10 mouse cellular contexts compared by ENCODE assay signal in genomic region chr2:91779166-91779565, GRCm38 (mm10). TPM values are rescaled to one million over a fixed set of nuclear protein-coding genes. Genes with fewer than 3 reads are reported as not detected.
DNase-seq lines count a peak whose midpoint lies in the region; ATAC-seq and TF ChIP-seq lines count a peak whose summit lies in the region.
"Had no signal": no experiment of that assay in that cellular context is flagged by ENCODE, and none has a peak within 500 bp of the region (broad histone marks: within the 10 kb centered on the region; RNA-seq: fewer than 3 reads in every experiment).

No protein-coding gene starts in this region.

- H3K9me3 ChIP-seq in heart, postnatal 0 days (replicated peaks; ENCODE audit: control insufficient read depth, low read length) = no peaks in the 10 kb centered on the region
- H3K9me3 ChIP-seq: embryonic facial prominence, embryonic 13.5 days; limb, embryonic 15.5 days had no signal

- no peaks in the 10 kb centered on the region for H3K4me1 ChIP-seq in heart, postnatal 0 days (ENCODE audit: control insufficient read depth, insufficient read depth)
- H3K4me1 ChIP-seq: embryonic facial prominence, embryonic 13.5 days; limb, embryonic 15.5 days had no signal

- no peak overlapping the region for H3K9ac ChIP-seq in heart, postnatal 0 days (replicated peaks; ENCODE audit: low read depth, low read length)
- H3K9ac ChIP-seq: embryonic facial prominence, embryonic 13.5 days; limb, embryonic 15.5 days had no signal

- ATAC-seq in heart, postnatal 0 days (ENCODE audit: insufficient read depth, low read depth) = no peak
- no peak for ATAC-seq in erythroid progenitor cell, adult 5-6 weeks (replicated peaks; ENCODE audit: low FRiP score, poor library complexity, severe bottlenecking)

- no peak overlapping the region for H3K27ac ChIP-seq in heart, postnatal 0 days (ENCODE audit: low read depth)
- H3K27ac ChIP-seq: embryonic facial prominence, embryonic 13.5 days; limb, embryonic 15.5 days had no signal

- 0 out of 2 replicates have a peak, but pooled peaks cover 5% of the 10 kb centered on the region for H3K36me3 ChIP-seq in heart, postnatal 0 days (replicated peaks; ENCODE audit: control insufficient read depth, insufficient read depth, low read length)

- H3K4me2 ChIP-seq in heart, postnatal 0 days (ENCODE audit: low read depth, low read length) = no peak overlapping the region
- H3K4me2 ChIP-seq: embryonic facial prominence, embryonic 13.5 days; limb, embryonic 15.5 days had no signal

- TF ChIP-seq EP300 in heart, postnatal 0 days (IDR thresholded peaks at IDR 0.05; ENCODE audit: low read depth) = no peak

- H3K4me3 ChIP-seq in heart, postnatal 0 days (ENCODE audit: low read depth, low read length) = no peak overlapping the region
- H3K4me3 ChIP-seq: embryonic facial prominence, embryonic 13.5 days; limb, embryonic 15.5 days had no signal

- WGBS in heart, postnatal 0 days = 63% methylated on average over 3 of the region's 3 CpGs

- peak; percentile 86 for TF ChIP-seq CTCF in heart, postnatal 0 days (IDR thresholded peaks at IDR 0.05; ENCODE audit: low read depth)

- DNase-seq in heart, postnatal 0 days (ENCODE audit: low spot score) = peak; percentile 41
- DNase-seq in heart, adult 8-10 months (ENCODE audit: low spot score) = no peak
- peak; percentile 7 for DNase-seq in urinary bladder, postnatal 14 days (ENCODE audit: low spot score)
- no peak for DNase-seq in urinary bladder, adult 2 months (ENCODE audit: low spot score)
- peak; percentile 63 for DNase-seq in embryo, embryonic 10 days (ENCODE audit: low spot score)
- peak; percentile 24 for DNase-seq in lung, postnatal 25 days (ENCODE audit: low spot score)
- DNase-seq in gastrocnemius, postnatal 25 days = no peak

- no peaks in the 10 kb centered on the region for H3K27me3 ChIP-seq in heart, postnatal 0 days (ENCODE audit: control insufficient read depth, insufficient read depth, low read length)
- H3K27me3 ChIP-seq: embryonic facial prominence, embryonic 13.5 days; limb, embryonic 15.5 days had no signal

RNA-seq across cellular contexts. Expression of gene Ambra1, which starts 49.2 kb away (rescaled TPM):
- total RNA-seq in heart, postnatal 0 days (2014; rRNA removed; ENCODE audit: low replicate concordance) = 14.8 and 23.0 TPM in 2 replicates
- 5.5 and 6.0 TPM in 2 replicates for polyA plus RNA-seq in heart, postnatal 0 days (2015; fragmentation: Nextera tagmentation; extraction: Ambion mirVana)
- total RNA-seq in heart, adult 8-10 months (2022) = 10 to 100 TPM; 16.2 to 18.1 (median 16.6) TPM
- 12.3 and 18.2 TPM in 2 replicates for polyA plus RNA-seq in urinary bladder, adult 2 months (2012; rRNA removed)
- total RNA-seq in erythroid progenitor cell, adult 5-6 weeks (2015; ENCODE audit: low replicate concordance) = 9.7 and 19.7 TPM in 2 replicates
- 20.7 and 28.4 TPM in 2 replicates for total RNA-seq in erythroid progenitor cell, adult 5-6 weeks (2017; ENCODE audit: low replicate concordance)
- 10 to 100 TPM; 12.6 to 13.0 TPM for total RNA-seq in gastrocnemius, postnatal 25 days (2021)

Comparison
In these comparisons a context has a peak if more than half of its experiments do, and no peak if none do; other contexts are left out.
1. DNase-seq: peak in heart, postnatal 0 days (single experiment), urinary bladder, postnatal 14 days (single experiment), embryo, embryonic 10 days (single experiment) and lung, postnatal 25 days (single experiment); none in heart, adult 8-10 months (single experiment), urinary bladder, adult 2 months (single experiment) and gastrocnemius, postnatal 25 days (single experiment).